ENCODE assay signal across 28 mouse cellular contexts in genomic region chr12:12232097-12232496, GRCm38 (mm10). TPM values are rescaled to one million over a fixed set of nuclear protein-coding genes. Genes with fewer than 3 reads are reported as not detected.
DNase-seq lines count a peak whose midpoint lies in the region; ATAC-seq lines count a peak whose summit lies in the region.
"Had no signal": no experiment of that assay in that cellular context is flagged by ENCODE, and none has a peak within 500 bp of the region (broad histone marks: within the 10 kb centered on the region; RNA-seq: fewer than 3 reads in every experiment).

No protein-coding gene starts in this region.

- ATAC-seq in frontal cortex, adult (ENCODE audit: low TSS enrichment) = peak; percentile 89
- ATAC-seq in midbrain, embryonic 11.5 days (ENCODE audit: low FRiP score) = no peak
- ATAC-seq in midbrain, embryonic 14.5 days (ENCODE audit: low FRiP score, low TSS enrichment) = no peak
- no peak for ATAC-seq in cerebellum, adult (ENCODE audit: insufficient number of reproducible peaks, low FRiP score, low TSS enrichment)
- ATAC-seq: activated CD4-positive, CD25-positive, alpha-beta regulatory T cell, adult 4 months; CD4-positive, CD25-positive, alpha-beta regulatory T cell, adult 4 months; forebrain, embryonic 14.5 days; forebrain, embryonic 16.5 days; Patski had no signal

- H3K9me3 ChIP-seq in midbrain, embryonic 11.5 days (ENCODE audit: control insufficient read depth, low read length) = no peaks in the 10 kb centered on the region
- H3K9me3 ChIP-seq in midbrain, embryonic 14.5 days (ENCODE audit: control insufficient read depth, low read length) = no peaks in the 10 kb centered on the region
- H3K9me3 ChIP-seq: embryonic facial prominence, embryonic 13.5 days; embryonic facial prominence, embryonic 15.5 days; forebrain, embryonic 10.5 days; forebrain, embryonic 12.5 days; G1E had no signal

- no peak overlapping the region for H3K27ac ChIP-seq in midbrain, embryonic 11.5 days (ENCODE audit: low read depth, low read length)
- no peak overlapping the region for H3K27ac ChIP-seq in midbrain, embryonic 14.5 days (replicated peaks; ENCODE audit: low read depth, low read length)
- H3K27ac ChIP-seq: embryonic facial prominence, embryonic 13.5 days; embryonic facial prominence, embryonic 15.5 days; forebrain, embryonic 10.5 days; forebrain, embryonic 12.5 days had no signal

- DNase-seq in frontal cortex, postnatal 14 days (ENCODE audit: low spot score in 2 of 2) = no peak
- peak; percentile 73 for DNase-seq in midbrain, embryonic 11.5 days (ENCODE audit: low spot score, missing footprints)
- DNase-seq in midbrain, embryonic 14.5 days = no peak
- DNase-seq: adrenal gland, adult 8-10 months; adrenal gland, postnatal 14 days; adrenal gland, postnatal 36 days; B cell, adult 2 months; cerebellum, adult 11 months; cerebellum, adult 18-20 months; cerebellum, adult 8-10 months; cerebellum, adult 9-11 months; cerebellum, postnatal 14 days; cerebellum, postnatal 36 days; embryo, embryonic 11 days had no signal

- H3K27me3 ChIP-seq in midbrain, embryonic 11.5 days (ENCODE audit: control insufficient read depth, insufficient read depth, low read length) = no peaks in the 10 kb centered on the region
- H3K27me3 ChIP-seq in midbrain, embryonic 14.5 days (ENCODE audit: control insufficient read depth, insufficient read depth, low read length) = no peaks in the 10 kb centered on the region
- H3K27me3 ChIP-seq: CH12.LX; embryonic facial prominence, embryonic 13.5 days; embryonic facial prominence, embryonic 15.5 days; forebrain, embryonic 12.5 days; Patski had no signal

- H3K4me1 ChIP-seq in midbrain, embryonic 11.5 days (ENCODE audit: control insufficient read depth, insufficient read depth, low read length) = no peaks in the 10 kb centered on the region
- H3K4me1 ChIP-seq in midbrain, embryonic 14.5 days (ENCODE audit: control insufficient read depth, insufficient read depth, low read length) = 0 out of 2 replicates have a peak, but pooled peaks cover 2% of the 10 kb centered on the region
- H3K4me1 ChIP-seq: embryonic facial prominence, embryonic 13.5 days; embryonic facial prominence, embryonic 15.5 days had no signal

- no peaks in the 10 kb centered on the region for H3K36me3 ChIP-seq in midbrain, embryonic 11.5 days (ENCODE audit: control insufficient read depth, insufficient read depth, low read length)
- H3K36me3 ChIP-seq in midbrain, embryonic 14.5 days (ENCODE audit: control insufficient read depth, insufficient read depth, low read length) = no peaks in the 10 kb centered on the region
- H3K36me3 ChIP-seq: embryonic facial prominence, embryonic 13.5 days; embryonic facial prominence, embryonic 15.5 days; forebrain, embryonic 10.5 days; forebrain, embryonic 12.5 days; G1E had no signal

- 91% methylated on average over 4 of the region's 4 CpGs for WGBS in midbrain, embryonic 11.5 days
- 90% methylated on average over 4 of the region's 4 CpGs for WGBS in midbrain, embryonic 14.5 days

- H3K9ac ChIP-seq in midbrain, embryonic 11.5 days (ENCODE audit: low read length) = no peak overlapping the region
- H3K9ac ChIP-seq in midbrain, embryonic 14.5 days (replicated peaks; ENCODE audit: low read length) = no peak overlapping the region
- H3K9ac ChIP-seq: embryonic facial prominence, embryonic 13.5 days; embryonic facial prominence, embryonic 15.5 days; forebrain, embryonic 12.5 days had no signal

- H3K4me3 ChIP-seq in midbrain, embryonic 11.5 days (ENCODE audit: low read depth, low read length) = no peak overlapping the region
- no peak overlapping the region for H3K4me3 ChIP-seq in midbrain, embryonic 14.5 days (replicated peaks; ENCODE audit: low read depth, low read length)
- H3K4me3 ChIP-seq: embryonic facial prominence, embryonic 13.5 days; embryonic facial prominence, embryonic 15.5 days; erythroblast, embryonic 14.5 days; forebrain, embryonic 10.5 days; forebrain, embryonic 12.5 days had no signal

- H3K4me2 ChIP-seq in midbrain, embryonic 11.5 days = no peak overlapping the region
- H3K4me2 ChIP-seq in midbrain, embryonic 14.5 days (ENCODE audit: low read length) = no peak overlapping the region
- H3K4me2 ChIP-seq: embryonic facial prominence, embryonic 13.5 days; embryonic facial prominence, embryonic 15.5 days; forebrain, embryonic 12.5 days had no signal

RNA-seq across cellular contexts. Expression of gene Fam49a, which starts 29.8 kb away (rescaled TPM):
- polyA plus RNA-seq in midbrain, embryonic 11.5 days (2014; fragmentation: Nextera tagmentation; extraction: Ambion mirVana) = 14.4 and 18.2 TPM in 2 replicates
- polyA plus RNA-seq in midbrain, embryonic 14.5 days (2014; fragmentation: Nextera tagmentation; extraction: Ambion mirVana) = 48.6 and 57.0 TPM in 2 replicates
- polyA plus RNA-seq: G1E had no signal
